Mouse (Mus musculus) central nervous system, embryonic 11.5 days (tissue): ENCODE data around the gene Pan3. TPM values are rescaled to one million over a fixed set of nuclear protein-coding genes. Genes with fewer than 3 reads are reported as not detected.

Experiments
- polyA plus RNA-seq: library from polyadenylated mRNA; depleted of rRNA; stranded (reverse); fragments of >200 nt; gene quantifications from 2 replicates; pipeline ENCODE4 v1.2.3, GENCODE M21; 2012; rRNA removed

Gene Pan3
- 41.8 and 60.3 TPM in 2 replicates for polyA plus RNA-seq

GRCm38 (mm10) chr5:147429535-147430305 is at the start of gene Pan3:
Pan3 (plus strand) TSS chr5:147430161.

GRCm38 (mm10) chr5:147399843-147400504 is 30.0 kb upstream of the Pan3 start, which contains the start of gene Flt3:
Flt3 (minus strand) TSS chr5:147400489.

Other genes with a start within 250 kb of the Pan3 start
- gene Gsx1, start 241.5 kb upstream of the Pan3 start, polyA plus RNA-seq = 8.2 and 16.4 TPM in 2 replicates
- gene Pdx1, start 160.2 kb upstream of the Pan3 start, polyA plus RNA-seq = 0.14 and 0.18 TPM in 2 replicates
- gene Cdx2, start 122.9 kb upstream of the Pan3 start, polyA plus RNA-seq = 0.06 and 0.17 TPM in 2 replicates
- gene Urad, start 107.7 kb upstream of the Pan3 start, polyA plus RNA-seq = not detected in 2 replicates
- gene Flt3, start 29.7 kb upstream of the Pan3 start, polyA plus RNA-seq = 0.16 and 0.28 TPM in 2 replicates